ENCODE assay signal across 19 mouse cellular contexts in genomic region chr2:105525111-105525610, GRCm38 (mm10).
"Had no signal": no experiment of that assay in that cellular context is flagged by ENCODE, and none has a peak within 500 bp of the region (broad histone marks: within the 10 kb centered on the region; RNA-seq: fewer than 3 reads in every experiment).

No protein-coding gene starts in this region.

- H3K9ac ChIP-seq: kidney, embryonic 15.5 days; limb, embryonic 12.5 days; limb, embryonic 15.5 days; liver, embryonic 14.5 days; liver, postnatal 0 days; lung, embryonic 14.5 days; midbrain, embryonic 12.5 days; stomach, embryonic 15.5 days had no signal

- H3K4me2 ChIP-seq: kidney, embryonic 15.5 days; limb, embryonic 12.5 days; limb, embryonic 15.5 days; liver, embryonic 11.5 days; lung, embryonic 14.5 days; midbrain, embryonic 12.5 days; stomach, embryonic 15.5 days had no signal

- H3K9me3 ChIP-seq: kidney, embryonic 15.5 days; limb, embryonic 12.5 days; limb, embryonic 15.5 days; midbrain, embryonic 12.5 days; stomach, embryonic 15.5 days had no signal

- H3K4me1 ChIP-seq: limb, embryonic 12.5 days; limb, embryonic 15.5 days; stomach, embryonic 15.5 days had no signal

- ATAC-seq: liver, postnatal 0 days; lung, postnatal 0 days; midbrain, embryonic 16.5 days had no signal

- H3K4me3 ChIP-seq: kidney, embryonic 15.5 days; limb, embryonic 12.5 days; limb, embryonic 15.5 days; midbrain, embryonic 12.5 days; stomach, embryonic 15.5 days had no signal

- H3K27me3 ChIP-seq: kidney, embryonic 15.5 days; limb, embryonic 15.5 days; stomach, embryonic 15.5 days had no signal

- DNase-seq: kidney, adult 8-10 months; kidney, postnatal 10 days; kidney, postnatal 4 days; layer of hippocampus, adult 9-11 months; liver, postnatal 0 days; lung, embryonic 14.5 days; right cerebral cortex, postnatal 25 days; spleen, adult 18-20 months; thymus, postnatal 25 days had no signal

- H3K36me3 ChIP-seq: kidney, embryonic 15.5 days; limb, embryonic 12.5 days; limb, embryonic 15.5 days; midbrain, embryonic 12.5 days; stomach, embryonic 15.5 days had no signal

- H3K27ac ChIP-seq: kidney, embryonic 15.5 days; limb, embryonic 12.5 days; limb, embryonic 15.5 days; liver, embryonic 14.5 days; macrophage; midbrain, embryonic 12.5 days; stomach, embryonic 15.5 days had no signal
